Mouse (Mus musculus) embryonic fibroblast, embryonic 13.5 days (primary cell): ENCODE data around the gene Fkbp3.

Experiments used
- CTCF ChIP-seq: IDR thresholded peaks from 2 replicates; pipeline ENCODE4 v1.5.1; 2011; ENCODE audit warnings: mild to moderate bottlenecking, control low read depth, low read length, moderate library complexity, borderline replicate concordance; ENCODE audit not compliant: insufficient read depth
- POLR2A ChIP-seq: IDR thresholded peaks from 2 replicates; pipeline ENCODE4 v1.6.1; 2011; ENCODE audit warnings: low read depth, mild to moderate bottlenecking, control low read depth, low read length, moderate library complexity

- TF ChIP-seq POLR2A (no peak), CTCF (no peak)
Measured at GRCm38 (mm10) chr12:65065241-65065640, 8.6 kb downstream of the Fkbp3 start.
